Mouse (Mus musculus) liver, adult 10 weeks (tissue): ENCODE measurements around the gene Gm10408. TPM values are rescaled to one million over a fixed set of nuclear protein-coding genes. Genes with fewer than 3 reads are reported as not detected.

Source experiments
- polyA plus RNA-seq: library from polyadenylated mRNA; stranded (reverse); fragments of 350-450 nt; fragmentation: Illumina TruSeq; extraction: RNeasy Lipid Tissue Mini Kit (QIAGEN cat#74804); gene quantifications from one replicate; pipeline ENCODE4 v1.2.3, GENCODE M21; 2014; ENCODE audit warnings: low read depth, low replicate concordance

Gm10408 gene
- not detected for polyA plus RNA-seq

DNA sequence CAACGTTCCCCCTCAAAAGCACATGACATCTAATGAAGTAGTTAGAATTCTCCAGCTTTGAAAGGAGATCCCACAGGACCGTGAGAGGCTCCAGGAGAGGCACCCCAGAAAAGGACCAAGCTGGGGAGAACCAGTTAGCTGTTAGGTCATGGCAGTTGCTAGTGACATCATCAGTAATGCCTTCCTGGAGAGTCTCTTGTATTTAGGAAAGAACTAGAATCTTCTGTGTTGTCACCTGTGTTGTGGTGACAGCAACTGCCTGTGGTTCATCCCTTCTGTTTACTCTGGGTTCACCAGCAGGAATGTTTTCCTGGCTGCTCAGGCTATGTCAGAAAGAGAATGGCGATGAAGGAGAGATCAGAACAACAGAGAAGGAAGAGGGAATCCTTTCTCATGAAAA lies at the start of gene Gm10408:
Gene Gm10408 (plus strand): TSS at position 301 of the 400 bp plus-strand sequence.

DNA sequence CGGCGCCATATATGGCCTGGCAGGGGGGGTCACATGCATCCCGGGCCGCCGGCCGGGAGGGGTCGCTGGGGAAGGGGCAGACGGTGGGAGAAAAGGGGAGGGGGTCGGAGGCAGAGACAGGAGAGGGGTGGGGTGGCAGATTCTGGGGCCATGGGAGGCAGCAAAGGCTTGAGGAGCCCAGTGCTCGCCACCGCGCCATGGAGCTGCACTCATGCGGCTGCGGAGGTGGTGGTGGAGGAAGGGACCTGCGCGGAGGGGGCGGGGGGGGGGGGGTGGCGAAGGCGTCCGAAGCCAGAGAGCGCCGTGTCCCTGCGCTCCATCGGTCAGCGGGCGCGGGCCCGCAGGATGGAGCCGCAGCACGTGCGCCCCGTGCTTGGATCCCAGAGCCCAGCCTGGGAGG lies 36.9 kb upstream of the Gm10408 start, which contains the start of gene Gm10409:
Gene Gm10409 (plus strand): TSS at position 301 of the 400 bp plus-strand sequence.

GRCm38 (mm10) chr14:3427803-3428202 lies 21.4 kb upstream of the Gm10408 start, which contains the start of gene Gm3005:
Gene Gm3005 (plus strand): TSS chr14:3428103.

Other genes starting within 250 kb of the Gm10408 start
- gene D830030K20Rik, start 240.9 kb upstream of the Gm10408 start, polyA plus RNA-seq, result not detected
- gene Gm2956, start 116.8 kb upstream of the Gm10408 start, polyA plus RNA-seq, result not detected
- not detected for gene Gm10413, start 54.3 kb upstream of the Gm10408 start, polyA plus RNA-seq
- not detected for gene Gm10409, start 36.8 kb upstream of the Gm10408 start, polyA plus RNA-seq
- not detected for gene Gm3005, start 21.3 kb upstream of the Gm10408 start, polyA plus RNA-seq
- not detected for gene Gm3012, start 185.1 kb downstream of the Gm10408 start, polyA plus RNA-seq
- not detected for gene Gm3020, start 202.7 kb downstream of the Gm10408 start, polyA plus RNA-seq
- not detected for gene Gm3043, start 239.4 kb downstream of the Gm10408 start, polyA plus RNA-seq